Mouse (Mus musculus) embryonic facial prominence, embryonic 15.5 days (tissue): ENCODE results near the gene Rhbdd1. TPM values are rescaled to one million over a fixed set of nuclear protein-coding genes. Genes with fewer than 3 reads are reported as not detected.

Source experiments
- ATAC-seq: fragments of 200-750 bp; cut with Nextera tagmentation; 2 replicates; pipeline ENCODE4 v1.8.0; 2017; ENCODE audit warnings: low read depth, moderate TSS enrichment; ENCODE audit not compliant: insufficient number of reproducible peaks, low FRiP score, low TSS enrichment
- H3K27ac ChIP-seq: fragments of 300-500 bp; sonication (generic); replicated peaks from 2 replicates; pipeline ENCODE4 v1.5.1; 2015; ENCODE audit warnings: mild to moderate bottlenecking, inconsistent platforms
- H3K27me3 ChIP-seq: fragments of 300-500 bp; sonication (generic); 2 replicates; pipeline ENCODE4 v1.6.1; 2015; ENCODE audit warnings: inconsistent platforms
- H3K36me3 ChIP-seq: fragments of 300-500 bp; sonication (generic); 2 replicates; pipeline ENCODE4 v1.6.1; 2015; ENCODE audit warnings: mild to moderate bottlenecking, inconsistent platforms
- H3K4me1 ChIP-seq: fragments of 300-500 bp; sonication (generic); 2 replicates; pipeline ENCODE4 v1.6.1; 2015; ENCODE audit warnings: inconsistent platforms
- H3K4me2 ChIP-seq: fragments of 300-500 bp; sonication (generic); replicated peaks from 2 replicates; pipeline ENCODE4 v1.6.1; 2015; ENCODE audit warnings: mild to moderate bottlenecking, inconsistent platforms
- H3K4me3 ChIP-seq: fragments of 300-500 bp; sonication (generic); replicated peaks from 2 replicates; pipeline ENCODE4 v1.5.1; 2015; ENCODE audit warnings: mild to moderate bottlenecking, inconsistent platforms
- H3K9ac ChIP-seq: fragments of 300-500 bp; sonication (generic); 2 replicates; pipeline ENCODE4 v1.6.1; 2015; ENCODE audit warnings: inconsistent platforms
- H3K9me3 ChIP-seq: fragments of 300-500 bp; sonication (generic); replicated peaks from 2 replicates; pipeline ENCODE4 v1.6.1; 2016; ENCODE audit warnings: inconsistent platforms
- WGBS: fragments of 180-500 bp; shearing (Covaris S2); methylation state at CpG from one replicate; pipeline ENCODE4 v1.1.7; 2015; 5-methylcytosine and 5-hydroxymethylcytosine counted together
- polyA plus RNA-seq: library from polyadenylated mRNA; unstranded; fragments of >200 nt; fragmentation: Nextera tagmentation; extraction: Ambion mirVana; gene quantifications from 2 replicates; pipeline ENCODE4 v1.2.1, GENCODE M21; 2015

Rhbdd1 gene
- polyA plus RNA-seq, 1 experiment from 2014 or later, result 10.3 TPM

DNA sequence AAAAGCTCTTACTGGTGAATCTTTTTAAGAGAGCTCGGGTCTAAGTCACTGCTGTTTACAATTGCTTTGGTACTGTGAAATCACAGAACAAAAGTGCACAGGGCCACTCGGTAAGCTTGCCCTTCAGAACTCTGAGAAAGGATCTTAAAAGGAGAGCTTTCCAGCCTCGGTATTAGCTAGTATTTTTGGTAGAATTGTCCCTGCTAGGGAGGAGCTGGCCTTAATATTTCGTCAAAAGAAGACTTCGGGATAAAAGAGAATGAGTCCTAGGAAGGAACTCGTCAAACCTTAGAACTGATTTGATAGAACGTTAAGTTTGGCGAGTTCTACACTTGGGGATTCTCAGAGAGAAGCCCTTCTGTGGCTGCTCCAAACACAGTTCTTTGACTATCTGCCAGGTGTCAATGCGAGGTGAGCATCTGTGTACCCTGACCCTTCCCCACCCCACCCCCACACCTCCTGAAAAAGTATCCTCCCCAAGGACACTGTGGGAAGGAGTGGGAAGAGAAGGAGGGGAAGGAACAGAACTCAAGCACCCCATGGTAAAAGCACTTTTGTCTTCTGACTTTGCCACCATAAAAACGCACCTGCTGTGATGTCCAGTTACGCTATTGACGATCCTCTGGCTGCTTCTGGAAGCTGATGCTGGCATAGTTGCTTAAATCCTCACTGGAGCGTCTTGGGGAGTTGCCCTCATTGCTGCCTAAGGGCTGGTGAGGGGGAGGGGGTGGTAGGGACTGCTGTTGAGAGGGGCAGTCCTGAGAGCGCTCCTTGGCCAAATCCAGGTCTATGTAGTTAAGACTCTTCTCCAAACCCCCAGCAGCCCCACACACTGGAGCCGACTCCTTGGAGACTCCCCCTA lies 29.8 kb upstream of the Rhbdd1 start:
- H3K4me3 ChIP-seq, result peak overlapping the region; percentile 63
- WGBS, result 12% methylated on average over 15 of the region's 15 CpGs
- peaks cover 10% of the 10 kb centered on the region; the same call in 1 of the 2 replicates for H3K36me3 ChIP-seq
- peaks cover 43% of the 10 kb centered on the region for H3K4me1 ChIP-seq
- peak overlapping the region; percentile 73 for H3K27ac ChIP-seq
- H3K4me2 ChIP-seq, result peak overlapping the region; percentile 69
- H3K9me3 ChIP-seq, result no peaks in the 10 kb centered on the region
- no peak for ATAC-seq
- peak overlapping the region; percentile 51 for H3K9ac ChIP-seq
- no peaks in the 10 kb centered on the region for H3K27me3 ChIP-seq

DNA sequence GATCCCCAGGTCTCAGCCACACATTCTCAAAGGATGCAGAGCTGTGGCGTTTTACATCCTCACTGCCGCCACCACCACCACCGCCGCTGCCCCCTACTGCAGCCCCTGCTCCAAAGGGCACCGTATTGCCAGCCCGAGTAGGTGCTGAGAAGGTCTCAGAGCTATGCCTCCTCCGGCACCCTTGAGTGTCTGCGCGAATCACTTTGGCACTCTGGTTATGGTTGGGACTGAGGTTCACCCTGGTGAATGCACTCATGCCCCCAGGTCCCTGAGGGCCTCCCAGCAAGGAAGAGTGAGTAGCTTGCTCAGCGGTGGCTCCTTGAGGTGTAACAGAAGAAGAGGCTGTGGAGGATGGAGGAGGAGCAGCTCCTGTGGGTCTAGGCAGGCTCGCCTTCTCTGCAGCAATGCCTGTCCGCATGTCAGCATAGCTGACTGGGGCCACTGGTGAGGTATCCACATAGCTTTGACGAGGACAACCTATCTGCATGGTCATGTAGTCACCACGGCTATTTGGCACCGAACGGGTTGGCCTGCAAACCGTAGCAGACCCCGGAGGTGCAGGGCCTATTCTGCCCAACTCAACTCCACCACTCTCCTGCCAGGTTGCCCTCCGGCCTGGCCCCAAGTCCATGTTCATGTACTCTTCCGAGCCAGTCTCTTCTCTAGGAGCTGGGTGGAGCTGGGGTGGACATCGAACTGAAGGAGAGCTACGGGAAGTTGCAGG lies 29.0 kb upstream of the Rhbdd1 start:
- H3K9me3 ChIP-seq, result no peaks in the 10 kb centered on the region
- H3K27ac ChIP-seq, result peak overlapping the region; percentile 73
- peak overlapping the region; percentile 69 for H3K4me2 ChIP-seq
- ATAC-seq, result no peak
- H3K27me3 ChIP-seq, result no peaks in the 10 kb centered on the region
- H3K9ac ChIP-seq, result peak overlapping the region; percentile 21; the same call in 1 of the 2 replicates
- H3K36me3 ChIP-seq, result peaks cover 10% of the 10 kb centered on the region; the same call in 1 of the 2 replicates
- peaks cover 46% of the 10 kb centered on the region for H3K4me1 ChIP-seq
- 54% methylated on average over 22 of the region's 22 CpGs for WGBS
- peak overlapping the region; percentile 63 for H3K4me3 ChIP-seq

DNA sequence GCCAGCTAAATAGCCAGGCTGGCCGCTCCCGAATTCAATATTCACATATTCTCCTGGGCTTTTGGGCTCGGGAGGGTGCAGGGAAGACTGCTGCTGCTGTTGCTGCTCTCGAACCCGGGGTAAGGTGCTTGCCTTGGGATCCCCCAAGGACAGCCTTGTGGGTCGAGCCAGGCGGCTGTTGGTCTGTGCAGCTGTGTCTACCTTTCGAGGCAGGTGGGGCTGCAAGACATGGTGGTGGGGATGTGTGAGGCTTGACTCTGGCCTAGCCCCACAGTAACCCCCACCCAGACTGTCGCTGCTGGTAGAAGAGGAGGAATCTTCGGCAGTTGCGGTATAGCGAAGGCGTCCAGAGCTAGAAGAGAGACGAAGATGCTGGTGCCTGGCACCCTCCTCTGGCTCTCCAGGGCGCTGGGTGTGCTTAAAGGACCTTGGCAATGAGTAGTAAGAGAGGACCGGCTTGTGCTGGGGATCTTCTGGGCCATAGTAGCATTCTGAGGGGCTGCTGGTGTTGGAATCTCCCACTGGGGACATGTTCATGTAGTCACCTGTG lies 28.4 kb upstream of the Rhbdd1 start:
- peak overlapping the region; percentile 63 for H3K4me3 ChIP-seq
- H3K27ac ChIP-seq, result peak overlapping the region; percentile 73; the same call in 1 of the 2 replicates
- 84% methylated on average over 16 of the region's 16 CpGs for WGBS
- no peaks in the 10 kb centered on the region for H3K9me3 ChIP-seq
- peaks cover 10% of the 10 kb centered on the region; the same call in 1 of the 2 replicates for H3K36me3 ChIP-seq
- H3K4me2 ChIP-seq, result peak overlapping the region; percentile 69
- no peaks in the 10 kb centered on the region for H3K27me3 ChIP-seq
- H3K9ac ChIP-seq, result 0 out of 2 replicates have a peak overlapping the region, but pooled peaks have one; percentile 21
- no peak for ATAC-seq
- H3K4me1 ChIP-seq, result peaks cover 46% of the 10 kb centered on the region

DNA sequence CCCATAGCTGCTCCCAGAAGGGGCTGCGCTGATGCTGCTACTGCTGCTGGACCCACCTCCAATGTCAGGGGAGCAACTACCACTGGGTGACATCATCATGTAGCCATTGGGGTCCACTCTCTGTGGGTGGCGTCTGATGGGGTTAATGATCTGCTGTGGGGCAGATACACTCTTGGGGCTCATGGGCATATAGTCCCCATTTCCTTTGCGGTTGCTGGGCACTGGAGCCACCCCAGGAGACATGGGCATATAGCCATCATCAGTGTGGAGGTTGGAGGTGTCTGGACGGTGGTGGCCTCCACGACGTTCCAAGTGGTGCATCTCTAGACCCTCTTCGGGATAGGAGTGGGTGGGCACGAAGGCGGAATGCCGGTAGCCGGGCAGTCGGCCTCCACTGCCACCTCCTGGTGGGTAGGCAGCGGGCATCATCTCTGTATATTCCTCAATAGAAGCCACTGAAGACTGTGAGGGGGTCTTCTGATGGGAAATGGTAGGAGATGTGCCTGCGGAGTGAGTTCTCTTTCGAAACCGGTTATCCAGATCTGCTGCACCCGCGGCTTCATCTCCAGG lies 27.7 kb upstream of the Rhbdd1 start:
- ATAC-seq, result no peak
- 87% methylated on average over 18 of the region's 18 CpGs for WGBS
- Histone ChIP-seq H3K36me3 (peaks cover 10% of the 10 kb centered on the region; the same call in 1 of the 2 replicates), H3K4me2 (peak overlapping the region; percentile 69), H3K27me3 (no peaks in the 10 kb centered on the region), H3K9ac (no peak overlapping the region), H3K4me3 (peak overlapping the region; percentile 63), H3K4me1 (peaks cover 50% of the 10 kb centered on the region), H3K27ac (no peak overlapping the region), H3K9me3 (no peaks in the 10 kb centered on the region)

DNA sequence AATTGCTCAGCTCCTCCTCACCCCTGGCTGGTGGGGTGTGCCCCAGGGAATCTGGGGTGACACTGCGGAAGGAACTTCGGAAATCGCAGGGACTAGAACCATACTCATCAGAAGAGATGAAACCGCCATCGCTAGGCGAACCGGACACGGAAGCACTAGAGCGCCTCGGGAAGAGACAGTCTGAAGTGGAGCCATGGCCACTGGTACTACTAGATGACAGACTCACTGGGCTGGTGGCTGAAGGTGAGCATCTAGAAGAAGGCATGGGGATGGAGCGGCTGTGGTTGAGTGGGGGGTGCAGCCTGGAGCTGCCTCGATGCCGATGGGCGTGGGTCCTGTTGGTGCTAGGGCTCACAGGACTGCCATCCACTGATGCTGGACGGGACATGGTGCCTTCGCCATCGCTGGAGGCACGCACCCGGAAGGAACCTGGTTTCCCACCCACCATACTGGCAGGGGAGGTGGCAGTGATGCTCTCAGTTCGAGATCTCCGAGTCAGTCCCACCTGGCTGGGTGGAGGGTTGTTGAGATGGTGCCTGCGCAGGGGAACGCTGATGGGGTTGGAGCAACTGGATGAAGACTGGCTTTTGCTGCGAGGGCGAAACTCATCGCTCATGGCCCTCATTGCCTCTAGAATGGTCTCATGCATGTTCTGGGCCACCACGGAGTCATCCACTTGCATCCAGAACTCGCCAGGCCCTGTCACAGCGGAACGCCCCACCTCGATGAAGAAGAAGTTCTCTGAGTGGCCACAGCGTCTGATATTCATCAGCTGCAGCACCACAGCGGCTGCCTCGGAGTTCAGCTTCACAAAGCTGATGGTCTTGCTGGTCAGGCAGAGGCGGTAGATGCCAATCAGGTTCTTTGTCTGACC lies 26.9 kb upstream of the Rhbdd1 start:
- peaks cover 10% of the 10 kb centered on the region; the same call in 1 of the 2 replicates for H3K36me3 ChIP-seq
- ATAC-seq, result no peak
- peak overlapping the region; percentile 63 for H3K4me3 ChIP-seq
- H3K4me1 ChIP-seq, result peaks cover 50% of the 10 kb centered on the region
- H3K9me3 ChIP-seq, result no peaks in the 10 kb centered on the region
- peak overlapping the region; percentile 96 for H3K27ac ChIP-seq
- WGBS, result 61% methylated on average over 35 of the region's 35 CpGs
- no peaks in the 10 kb centered on the region for H3K27me3 ChIP-seq
- peak overlapping the region; percentile 69 for H3K4me2 ChIP-seq
- H3K9ac ChIP-seq, result peak overlapping the region; percentile 71

DNA sequence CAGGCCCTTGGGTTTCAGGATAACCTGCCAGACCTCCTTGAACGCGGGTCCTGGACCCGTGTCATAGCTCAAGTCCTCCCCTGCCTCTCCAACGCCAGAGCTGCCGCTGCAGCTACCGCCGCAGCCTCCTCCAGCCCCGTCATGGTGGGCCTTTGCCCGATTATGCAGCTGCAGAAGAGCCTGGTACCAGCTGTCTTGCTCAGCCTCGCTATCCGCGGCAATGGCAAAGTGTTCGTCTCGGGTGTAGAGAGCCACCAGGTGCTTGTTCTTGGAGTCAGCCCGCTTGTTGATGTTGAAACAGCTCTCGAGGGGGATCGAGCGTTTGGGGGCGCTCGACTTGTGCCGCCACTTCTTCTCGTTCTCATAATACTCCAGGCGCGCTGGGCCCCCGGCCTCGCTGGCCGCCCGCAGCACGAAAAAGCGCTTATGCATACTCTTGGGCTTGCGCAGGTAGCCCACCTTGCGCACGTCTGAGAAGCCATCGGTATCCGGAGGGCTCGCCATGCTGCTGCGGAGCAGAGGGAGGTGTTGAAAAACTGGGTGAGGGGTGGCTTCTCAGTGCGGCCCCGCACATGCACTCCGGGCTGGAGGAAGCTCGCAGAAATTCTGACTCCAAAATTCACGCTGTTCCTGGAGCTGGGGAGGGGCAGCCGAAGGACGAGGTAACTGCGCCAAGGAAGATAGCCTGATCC lies 26.1 kb upstream of the Rhbdd1 start:
- H3K4me3 ChIP-seq, result peak overlapping the region; percentile 63
- H3K27ac ChIP-seq, result peak overlapping the region; percentile 96
- peaks cover 50% of the 10 kb centered on the region for H3K4me1 ChIP-seq
- H3K27me3 ChIP-seq, result no peaks in the 10 kb centered on the region
- peaks cover 10% of the 10 kb centered on the region; the same call in 1 of the 2 replicates for H3K36me3 ChIP-seq
- H3K9ac ChIP-seq, result peak overlapping the region; percentile 71
- WGBS, result under 1% methylated on average over 45 of the region's 45 CpGs
- H3K4me2 ChIP-seq, result peak overlapping the region; percentile 69
- ATAC-seq, result no peak
- H3K9me3 ChIP-seq, result no peaks in the 10 kb centered on the region

DNA sequence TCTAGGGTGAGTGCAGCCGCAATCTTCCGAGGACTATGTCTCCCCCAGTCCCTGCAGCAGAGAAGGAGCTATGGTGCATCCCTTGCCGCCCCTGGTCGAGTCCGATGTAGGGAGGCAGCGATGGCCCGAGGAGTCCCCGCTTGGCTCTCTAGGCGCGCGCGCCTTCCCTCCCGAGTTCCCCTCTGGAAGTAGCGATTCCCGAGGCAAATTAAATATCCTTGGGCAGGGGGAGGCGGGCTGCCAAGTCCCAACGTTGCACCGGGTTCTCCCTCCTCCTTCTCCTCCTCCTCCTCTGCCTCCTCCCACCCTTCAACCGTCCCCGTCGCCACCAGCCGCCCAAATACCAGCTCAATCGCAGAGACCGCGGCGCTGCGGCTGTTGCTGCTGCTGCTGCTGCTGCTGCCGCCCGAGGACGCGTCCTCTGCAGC lies 25.5 kb upstream of the Rhbdd1 start:
- Histone ChIP-seq H3K9ac (peak overlapping the region; percentile 71), H3K9me3 (no peaks in the 10 kb centered on the region), H3K36me3 (peaks cover 10% of the 10 kb centered on the region; the same call in 1 of the 2 replicates), H3K4me2 (peak overlapping the region; percentile 69), H3K4me1 (peaks cover 50% of the 10 kb centered on the region), H3K27ac (peak overlapping the region; percentile 96), H3K27me3 (no peaks in the 10 kb centered on the region), H3K4me3 (peak overlapping the region; percentile 63)
- peak; percentile 51 for ATAC-seq
- WGBS, result under 1% methylated on average over 31 of the region's 31 CpGs

DNA sequence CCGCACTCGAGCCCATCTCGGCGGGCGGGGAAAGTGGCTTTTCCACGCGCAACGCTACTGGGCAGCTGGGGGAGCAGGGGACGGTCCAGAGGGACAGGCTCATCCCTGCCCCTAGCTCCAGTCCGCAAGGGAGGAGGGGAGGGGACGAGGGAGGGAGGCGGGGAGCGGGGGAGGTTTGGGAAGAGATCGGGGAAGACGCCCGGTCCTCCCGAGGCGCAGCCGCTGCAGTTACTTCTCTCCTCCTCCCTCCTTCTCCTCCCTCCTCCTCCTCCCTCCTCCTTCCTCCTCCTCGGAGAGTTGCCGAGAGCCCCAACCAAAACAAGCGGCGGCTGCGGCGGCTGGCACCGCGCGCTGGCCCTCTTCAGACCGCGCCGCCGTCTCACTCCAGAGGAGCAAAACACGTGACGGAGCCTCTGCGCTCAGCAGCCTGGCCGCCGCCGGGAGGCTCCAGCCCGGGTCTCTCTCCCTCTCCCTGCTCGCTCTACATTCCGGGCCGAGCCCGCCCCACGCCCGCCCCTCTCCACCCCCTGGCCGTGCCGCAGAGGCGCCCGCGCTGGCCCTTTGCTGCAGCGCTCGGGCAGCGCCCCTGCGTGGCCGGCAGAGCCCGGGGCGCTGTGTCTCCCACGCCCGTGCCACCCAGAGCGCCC lies 25.0 kb upstream of the Rhbdd1 start, which contains the start of gene Irs1:
Gene Irs1 (minus strand): TSS at position 266 of the 647 bp plus-strand sequence.
- Histone ChIP-seq H3K27me3 (no peaks in the 10 kb centered on the region), H3K27ac (peak within 1 kb of the TSS; percentile 96), H3K4me1 (peaks cover 50% of the 10 kb centered on the region), H3K4me3 (peak within 1 kb of the TSS; percentile 63), H3K36me3 (peaks cover 10% of the 10 kb centered on the region; the same call in 1 of the 2 replicates), H3K9ac (peak within 1 kb of the TSS; percentile 71), H3K4me2 (peak within 1 kb of the TSS; percentile 69), H3K9me3 (no peaks in the 10 kb centered on the region)
- ATAC-seq, result peak; percentile 89
- WGBS, result 1% methylated on average over 43 of the region's 60 CpGs

DNA sequence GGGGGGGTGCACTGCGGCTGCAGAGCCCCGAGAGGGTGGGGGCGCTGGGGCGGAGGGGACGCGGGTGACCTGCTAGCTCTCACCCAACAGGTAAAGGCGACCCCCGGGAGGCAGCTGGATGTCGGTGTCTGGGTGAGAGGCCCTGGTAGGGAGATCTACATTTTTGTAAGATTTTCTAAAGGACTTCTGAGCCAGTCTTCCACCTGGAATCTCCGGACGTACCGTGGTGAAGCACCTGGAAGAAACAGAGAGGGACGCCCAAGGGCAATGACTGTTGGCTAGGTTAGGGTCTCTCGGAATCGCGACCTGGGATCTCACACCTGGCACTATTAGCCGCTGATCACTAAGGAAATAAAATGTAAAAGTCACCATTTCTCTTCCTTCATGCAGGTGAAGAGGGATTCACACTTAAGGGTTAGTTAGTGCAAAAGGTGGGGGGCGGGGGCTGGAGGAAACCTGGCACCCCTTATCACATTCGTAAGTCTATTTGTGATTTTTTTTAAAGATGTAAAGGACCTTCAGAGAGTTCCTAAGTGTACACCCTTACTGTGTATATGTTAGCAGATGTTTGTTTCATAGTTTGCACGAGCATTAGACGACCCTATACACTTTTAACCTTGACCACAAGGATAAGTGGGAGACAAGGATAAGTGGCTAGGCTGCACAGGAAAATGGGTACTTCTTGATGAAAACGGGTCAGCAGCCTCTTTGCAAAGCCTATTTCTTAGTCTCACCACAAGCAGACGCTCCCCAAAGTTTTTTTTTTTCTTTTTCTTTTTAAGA lies 24.1 kb upstream of the Rhbdd1 start:
- H3K4me1 ChIP-seq, result peaks cover 44% of the 10 kb centered on the region
- H3K36me3 ChIP-seq, result peaks cover 10% of the 10 kb centered on the region; the same call in 1 of the 2 replicates
- no peak for ATAC-seq
- H3K4me3 ChIP-seq, result peak overlapping the region; percentile 63
- no peaks in the 10 kb centered on the region for H3K27me3 ChIP-seq
- H3K27ac ChIP-seq, result peak overlapping the region; percentile 96
- H3K9me3 ChIP-seq, result no peaks in the 10 kb centered on the region
- WGBS, result 2% methylated on average over 23 of the region's 23 CpGs
- H3K9ac ChIP-seq, result peak overlapping the region; percentile 71
- H3K4me2 ChIP-seq, result peak overlapping the region; percentile 69
